Mouse (Mus musculus) ES-E14 (cell line): ENCODE data around the gene Slc39a13. TPM values are rescaled to one million over a fixed set of nuclear protein-coding genes. Genes with fewer than 3 reads are reported as not detected.
A peak's percentile ranks its signal among the peaks of the same experiment; 100 is the strongest.

Experiments
- DNase-seq: peaks from one replicate; pipeline ENCODE4 v3.0.0-alpha.2; 2013; ENCODE audit warnings: low read depth, low spot score
- H3K27ac ChIP-seq: 2 replicates; pipeline ENCODE4 v1.5.1; 2012; ENCODE audit warnings: low read depth, mild to moderate bottlenecking, low read length, moderate library complexity, mixed read lengths; ENCODE audit not compliant: poor library complexity, insufficient read depth, severe bottlenecking
- H3K36me3 ChIP-seq: 2 replicates; pipeline ENCODE4 v1.6.1; 2012; ENCODE audit warnings: mild to moderate bottlenecking, low read length, moderate library complexity, mixed read lengths; ENCODE audit not compliant: control insufficient read depth, poor library complexity, insufficient read depth, severe bottlenecking
- H3K4me1 ChIP-seq, 2 experiments: fragments of 150-350 bp in 1 of 2; sonication (generic) in 1 of 2; 2 replicates each; pipeline ENCODE4 v1.6.1; 2012; ENCODE audit warnings: low read length in 2 of 2, mild to moderate bottlenecking in 1 of 2, mixed read lengths in 1 of 2; ENCODE audit not compliant: control insufficient read depth in 2 of 2, insufficient read depth in 2 of 2, poor library complexity in 1 of 2
- H3K4me3 ChIP-seq, 2 experiments: fragments of 150-350 bp in 1 of 2; sonication (generic) in 1 of 2; 2 replicates each; pipeline ENCODE4 v1.5.1; 2012; ENCODE audit warnings: low read length in 2 of 2, low read depth in 1 of 2, mild to moderate bottlenecking in 1 of 2, mixed read lengths in 1 of 2; ENCODE audit not compliant: insufficient read depth in 1 of 2, poor library complexity in 1 of 2, severe bottlenecking in 1 of 2
- H3K9ac ChIP-seq: 2 replicates; pipeline ENCODE4 v1.6.1; 2012; ENCODE audit warnings: low read depth, mild to moderate bottlenecking, low read length, mixed read lengths; ENCODE audit not compliant: poor library complexity, insufficient read depth, severe bottlenecking
- H3K9me3 ChIP-seq: fragments of 150-350 bp; sonication (generic); 2 replicates; pipeline ENCODE4 v1.6.1; 2012; ENCODE audit warnings: low read depth, mild to moderate bottlenecking, low read length; ENCODE audit not compliant: control insufficient read depth, insufficient read depth
- CHD2 ChIP-seq: IDR thresholded peaks from 2 replicates; pipeline ENCODE4 v1.6.1; 2014; ENCODE audit warnings: mild to moderate bottlenecking, low read depth, low read length, inconsistent platforms
- HCFC1 ChIP-seq: IDR thresholded peaks from 2 replicates; pipeline ENCODE4 v1.6.1; 2012; ENCODE audit warnings: low read length, inconsistent platforms, borderline replicate concordance; ENCODE audit not compliant: insufficient read depth
- MAFK ChIP-seq: IDR thresholded peaks from 2 replicates; pipeline ENCODE4 v1.6.1; 2014; ENCODE audit warnings: mild to moderate bottlenecking, low read depth, low read length, inconsistent platforms; ENCODE audit not compliant: insufficient read depth
- ZC3H11A ChIP-seq: IDR thresholded peaks from 2 replicates; pipeline ENCODE4 v1.6.1; 2012; ENCODE audit warnings: low read depth, mild to moderate bottlenecking, inconsistent platforms, low read length, borderline replicate concordance
- ZNF384 ChIP-seq: IDR thresholded peaks from 2 replicates; pipeline ENCODE4 v1.6.1; 2012; ENCODE audit warnings: low read depth, low read length, inconsistent platforms
- in situ Hi-C, 2 experiments: fragments of 600-800 bp; cut with MboI; formaldehyde crosslinking; loops; one replicate each; pipeline ENCODE4 v1.15.1; 2025; ENCODE audit warnings: low sequenced_read_pairs in 2 of 2, inconsistent platforms in 1 of 2; ENCODE audit not compliant: unreplicated experiment in 2 of 2
- total RNA-seq: library from RNA; depleted of rRNA; stranded (reverse); fragments of 300-350 nt; gene quantifications from 2 replicates; pipeline ENCODE4 v1.2.3, GENCODE M21; 2012

Gene Slc39a13
- total RNA-seq, 1 experiment, result 18.3 TPM

- Histone ChIP-seq H3K9me3 (no peaks in the 10 kb centered on the region), H3K4me1 (peaks cover 0 to 2% of the 10 kb centered on the region in 2 experiments; a peak in 2 of 4 replicates), H3K4me3 (no peak overlapping the region), H3K36me3 (no peaks in the 10 kb centered on the region), H3K27ac (no peak overlapping the region), H3K9ac (no peak overlapping the region)
- in situ Hi-C loops, result no loop called here
- DNase-seq, result no peak
- TF ChIP-seq ZNF384, result no peak
- TF ChIP-seq MAFK, result no peak
- no peak for TF ChIP-seq HCFC1
- TF ChIP-seq CHD2, result no peak
- no peak for TF ChIP-seq ZC3H11A
Measured at GRCm38 (mm10) chr2:91080784-91081513, 10.7 kb upstream of the Slc39a13 start.

- peak overlapping the region; percentile 35 to 52; a peak in 2 of 4 replicates for H3K4me3 ChIP-seq
- no peaks in the 10 kb centered on the region for H3K9me3 ChIP-seq
- no peaks in the 10 kb centered on the region for H3K36me3 ChIP-seq
- DNase-seq, result no peak
- H3K9ac ChIP-seq, result 0 out of 2 replicates have a peak overlapping the region, but pooled peaks have one; percentile 43
- no peak for TF ChIP-seq ZNF384
- no peak for TF ChIP-seq CHD2
- TF ChIP-seq MAFK, result no peak
- TF ChIP-seq ZC3H11A, result no peak
- TF ChIP-seq HCFC1, result no peak
- H3K27ac ChIP-seq, result no peak overlapping the region
- in situ Hi-C loops, result no loop called here
- peaks cover 0 to 2% of the 10 kb centered on the region in 2 experiments; a peak in 2 of 4 replicates for H3K4me1 ChIP-seq
Measured at GRCm38 (mm10) chr2:91079026-91079384, 8.8 kb upstream of the Slc39a13 start.

GRCm38 (mm10) chr2:91078314-91079025 lies 8.3 kb upstream of the Slc39a13 start:
- H3K4me1 ChIP-seq, result peaks cover 0 to 2% of the 10 kb centered on the region in 2 experiments; a peak in 2 of 4 replicates
- no peak overlapping the region for H3K27ac ChIP-seq
- TF ChIP-seq HCFC1 (no peak), ZNF384 (no peak), MAFK (no peak), ZC3H11A (no peak), CHD2 (no peak)
- no peak for DNase-seq
- H3K4me3 ChIP-seq, result peak overlapping the region; percentile 35 to 52; a peak in 3 of 4 replicates
- no peaks in the 10 kb centered on the region for H3K9me3 ChIP-seq
- H3K36me3 ChIP-seq, result no peaks in the 10 kb centered on the region
- H3K9ac ChIP-seq, result peak overlapping the region; percentile 45; the same call in 1 of the 2 replicates
- in situ Hi-C loops, result no loop called here

GRCm38 (mm10) chr2:91077957-91078313 lies 7.7 kb upstream of the Slc39a13 start:
- H3K4me1 ChIP-seq, result peaks cover 0 to 2% of the 10 kb centered on the region in 2 experiments; a peak in 2 of 4 replicates
- H3K4me3 ChIP-seq, result peak overlapping the region in 1 of 2 experiments; percentile 52; a peak in 1 of 4 replicates
- in situ Hi-C loops, result no loop called here
- H3K9me3 ChIP-seq, result no peaks in the 10 kb centered on the region
- H3K27ac ChIP-seq, result no peak overlapping the region
- no peaks in the 10 kb centered on the region for H3K36me3 ChIP-seq
- TF ChIP-seq ZNF384 (no peak), MAFK (no peak), HCFC1 (no peak), ZC3H11A (no peak), CHD2 (no peak)
- H3K9ac ChIP-seq, result no peak overlapping the region
- no peak for DNase-seq
